ENCODE assay signal across 30 mouse cellular contexts in the genomic region with DNA sequence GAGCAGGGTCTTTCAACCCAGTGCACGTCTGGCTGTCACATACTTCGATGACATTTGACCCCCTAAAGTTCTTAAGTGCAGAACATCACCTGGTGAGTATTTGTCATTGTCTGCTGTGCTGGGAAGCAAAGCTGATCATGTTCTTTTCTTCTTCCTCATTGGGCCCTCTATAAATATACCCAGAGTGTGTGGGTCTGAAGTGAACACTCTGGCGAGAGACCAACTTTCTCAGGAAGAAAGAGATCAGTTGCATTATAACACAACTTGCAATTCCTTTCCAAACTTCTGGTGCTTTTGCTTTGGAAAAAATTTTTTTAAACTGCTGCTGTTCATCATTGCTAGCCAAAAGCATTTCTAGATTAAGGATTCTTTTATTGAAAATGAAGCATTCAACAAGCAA.
DNase-seq lines count a peak whose midpoint lies in the region; ATAC-seq lines count a peak whose summit lies in the region.
"Had no signal": no experiment of that assay in that cellular context is flagged by ENCODE, and none has a peak within 500 bp of the region (broad histone marks: within the 10 kb centered on the region; RNA-seq: fewer than 3 reads in every experiment).

No protein-coding gene starts in this region.

- no peak overlapping the region for H3K4me3 ChIP-seq in embryonic facial prominence, embryonic 14.5 days (ENCODE audit: low read depth, low read length)
- H3K4me3 ChIP-seq in embryonic facial prominence, embryonic 10.5 days: no peak overlapping the region
- no peak overlapping the region for H3K4me3 ChIP-seq in heart, embryonic 13.5 days
- H3K4me3 ChIP-seq: embryonic facial prominence, embryonic 12.5 days; embryonic facial prominence, embryonic 15.5 days; erythroblast, embryonic 14.5 days; forebrain, embryonic 10.5 days; forebrain, embryonic 12.5 days had no signal

- ATAC-seq in embryonic facial prominence, embryonic 14.5 days (ENCODE audit: low read depth): no peak
- no peak for ATAC-seq in heart, embryonic 13.5 days (ENCODE audit: extremely low read depth, insufficient number of reproducible peaks, low FRiP score, low TSS enrichment)
- ATAC-seq: activated CD4-positive, CD25-positive, alpha-beta regulatory T cell, adult 4 months; CD4-positive, CD25-positive, alpha-beta regulatory T cell, adult 4 months; forebrain, embryonic 14.5 days; forebrain, embryonic 16.5 days; Patski had no signal

- H3K9ac ChIP-seq in embryonic facial prominence, embryonic 14.5 days (ENCODE audit: low read depth, low read length): no peak overlapping the region
- H3K9ac ChIP-seq in heart, embryonic 13.5 days: no peak overlapping the region
- H3K9ac ChIP-seq: embryonic facial prominence, embryonic 12.5 days; embryonic facial prominence, embryonic 15.5 days; forebrain, embryonic 12.5 days had no signal

- H3K4me2 ChIP-seq in embryonic facial prominence, embryonic 14.5 days (ENCODE audit: low read depth, low read length): no peak overlapping the region
- H3K4me2 ChIP-seq in heart, embryonic 13.5 days: no peak overlapping the region
- H3K4me2 ChIP-seq: embryonic facial prominence, embryonic 12.5 days; embryonic facial prominence, embryonic 15.5 days; forebrain, embryonic 12.5 days had no signal

- H3K4me1 ChIP-seq in embryonic facial prominence, embryonic 14.5 days (ENCODE audit: control insufficient read depth, insufficient read depth, low read length): peaks cover 8% of the 10 kb centered on the region
- H3K4me1 ChIP-seq in embryonic facial prominence, embryonic 10.5 days: no peaks in the 10 kb centered on the region
- H3K4me1 ChIP-seq in heart, embryonic 13.5 days: peaks cover 16% of the 10 kb centered on the region; the same call in 1 of the 2 replicates
- H3K4me1 ChIP-seq: embryonic facial prominence, embryonic 12.5 days; embryonic facial prominence, embryonic 15.5 days had no signal

- no peaks in the 10 kb centered on the region for H3K27me3 ChIP-seq in embryonic facial prominence, embryonic 14.5 days (replicated peaks; ENCODE audit: control insufficient read depth, insufficient read depth, low read length)
- peaks cover 18% of the 10 kb centered on the region; the same call in 1 of the 2 replicates for H3K27me3 ChIP-seq in embryonic facial prominence, embryonic 10.5 days (replicated peaks; ENCODE audit: low read depth, poor library complexity, severe bottlenecking)
- H3K27me3 ChIP-seq in heart, embryonic 13.5 days (replicated peaks): no peaks in the 10 kb centered on the region
- H3K27me3 ChIP-seq: CH12.LX; embryonic facial prominence, embryonic 12.5 days had no signal

- H3K9me3 ChIP-seq in embryonic facial prominence, embryonic 14.5 days (ENCODE audit: control insufficient read depth, low read length): no peaks in the 10 kb centered on the region
- no peaks in the 10 kb centered on the region for H3K9me3 ChIP-seq in embryonic facial prominence, embryonic 10.5 days
- no peaks in the 10 kb centered on the region for H3K9me3 ChIP-seq in heart, embryonic 13.5 days
- H3K9me3 ChIP-seq: embryonic facial prominence, embryonic 12.5 days; embryonic facial prominence, embryonic 15.5 days; forebrain, embryonic 10.5 days; forebrain, embryonic 12.5 days; G1E had no signal

- no peak overlapping the region for H3K27ac ChIP-seq in embryonic facial prominence, embryonic 14.5 days (replicated peaks; ENCODE audit: low read depth, low read length)
- H3K27ac ChIP-seq in embryonic facial prominence, embryonic 10.5 days (replicated peaks): no peak overlapping the region
- 0 out of 2 replicates have a peak overlapping the region, but pooled peaks have one; percentile 1 for H3K27ac ChIP-seq in heart, embryonic 13.5 days (replicated peaks)
- H3K27ac ChIP-seq: embryonic facial prominence, embryonic 12.5 days; embryonic facial prominence, embryonic 15.5 days; forebrain, embryonic 10.5 days; forebrain, embryonic 12.5 days had no signal

- WGBS in embryonic facial prominence, embryonic 14.5 days: 61% methylated on average over 3 of the region's 3 CpGs
- WGBS in embryonic facial prominence, embryonic 10.5 days: 80% methylated on average over 3 of the region's 3 CpGs
- 62% methylated on average over 3 of the region's 3 CpGs for WGBS in heart, embryonic 13.5 days

- H3K36me3 ChIP-seq in embryonic facial prominence, embryonic 14.5 days (ENCODE audit: control insufficient read depth, insufficient read depth, low read length): no peaks in the 10 kb centered on the region
- peaks cover 7% of the 10 kb centered on the region; the same call in 1 of the 2 replicates for H3K36me3 ChIP-seq in embryonic facial prominence, embryonic 10.5 days (replicated peaks)
- no peaks in the 10 kb centered on the region for H3K36me3 ChIP-seq in heart, embryonic 13.5 days
- H3K36me3 ChIP-seq: embryonic facial prominence, embryonic 12.5 days; embryonic facial prominence, embryonic 15.5 days; forebrain, embryonic 10.5 days; forebrain, embryonic 12.5 days; G1E had no signal

- peak; percentile 8 for DNase-seq in embryonic facial prominence, embryonic 14.5 days (ENCODE audit: low spot score)
- DNase-seq in embryonic facial prominence, embryonic 10.5 days (ENCODE audit: low spot score): no peak
- DNase-seq in heart, adult 9 months (ENCODE audit: low spot score in 2 of 2): no peak
- peak; percentile 6 for DNase-seq in right cerebral cortex, adult 18-20 months
- no peak for DNase-seq in right cerebral cortex, postnatal 14 days
- no peak for DNase-seq in thymus, postnatal 0 days (ENCODE audit: low spot score)
- DNase-seq: adrenal gland, adult 8-10 months; adrenal gland, postnatal 14 days; adrenal gland, postnatal 36 days; B cell, adult 2 months; cerebellum, adult 11 months; cerebellum, adult 18-20 months; cerebellum, adult 8-10 months; cerebellum, adult 9-11 months; cerebellum, postnatal 14 days; cerebellum, postnatal 36 days; embryo, embryonic 11 days had no signal

Comparison
In these comparisons a context has a peak if more than half of its experiments do, and no peak if none do; other contexts are left out.
1. DNase-seq: peak in embryonic facial prominence, embryonic 14.5 days (single experiment) and right cerebral cortex, adult 18-20 months (single experiment); none in embryonic facial prominence, embryonic 10.5 days (single experiment), heart, adult 9 months (0 of 2), right cerebral cortex, postnatal 14 days (single experiment) and thymus, postnatal 0 days (single experiment).